ENCODE assay signal across 8 mouse cellular contexts in the genomic region with DNA sequence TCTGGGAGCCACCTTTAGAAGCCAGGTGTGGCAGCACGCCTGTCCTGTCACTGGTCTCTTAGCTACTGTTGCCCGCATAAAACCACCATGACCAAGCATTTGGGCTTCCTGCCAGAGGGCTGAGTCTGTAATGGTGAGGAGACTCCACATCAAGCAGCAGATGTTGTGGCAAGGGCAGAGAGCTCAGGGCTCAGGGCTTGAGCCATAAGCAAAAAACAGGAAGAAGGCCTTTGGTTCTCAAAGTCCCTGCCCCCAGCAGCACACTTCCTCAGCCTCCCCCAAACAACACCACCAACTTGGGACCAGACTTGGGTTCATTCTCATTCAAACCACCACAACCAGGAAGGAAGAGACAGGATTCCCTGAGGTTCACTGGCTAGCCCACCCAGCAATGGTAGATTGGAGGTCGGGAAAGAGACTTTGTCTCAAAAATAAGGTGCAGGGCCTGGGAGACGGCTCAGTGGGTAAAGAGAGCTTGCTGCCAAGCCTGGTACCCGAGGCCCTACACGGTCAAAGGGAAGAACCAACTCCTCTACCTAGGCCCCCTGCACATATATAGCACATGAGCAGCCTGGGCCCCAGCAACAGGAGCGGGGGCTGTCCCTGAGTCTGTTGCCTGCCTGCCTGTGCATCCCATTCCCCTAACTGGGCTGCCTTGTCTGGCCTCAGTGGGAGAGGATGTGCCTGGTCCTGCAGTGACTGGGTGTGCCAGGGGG. TPM values are rescaled to one million over a fixed set of nuclear protein-coding genes. Genes with fewer than 3 reads are reported as not detected.
DNase-seq lines count a peak whose midpoint lies in the region; ATAC-seq lines count a peak whose summit lies in the region.

No protein-coding gene starts in this region.

- DNase-seq in kidney, adult 18-20 months, result peak; percentile 47
- no peak for DNase-seq in kidney, adult 9 months
- DNase-seq in B cell, adult 2 months, result peak; percentile 42 to 43
- DNase-seq in brain, adult 2 months (ENCODE audit: low read depth, low spot score), result peak; percentile 43
- peak; percentile 38 for DNase-seq in liver
- peak; percentile 24 to 52 for DNase-seq in spleen, postnatal 14 days (ENCODE audit: low spot score in 2 of 2)
- no peak for DNase-seq in cerebellum, adult 11-12 months

- H3K4me3 ChIP-seq in hindbrain, embryonic 12.5 days, result no peak overlapping the region

- H3K9ac ChIP-seq in hindbrain, embryonic 12.5 days, result no peak overlapping the region

- no peak overlapping the region for H3K27ac ChIP-seq in hindbrain, embryonic 12.5 days

- peaks cover 6% of the 10 kb centered on the region; the same call in 1 of the 2 replicates for H3K36me3 ChIP-seq in hindbrain, embryonic 12.5 days

- H3K4me2 ChIP-seq in hindbrain, embryonic 12.5 days (replicated peaks), result no peak overlapping the region

- 92% methylated on average over 7 of the region's 7 CpGs for WGBS in hindbrain, embryonic 12.5 days

- H3K4me1 ChIP-seq in hindbrain, embryonic 12.5 days, result no peaks in the 10 kb centered on the region

- H3K9me3 ChIP-seq in hindbrain, embryonic 12.5 days (replicated peaks), result no peaks in the 10 kb centered on the region

- no peak for ATAC-seq in hindbrain, embryonic 12.5 days (ENCODE audit: low FRiP score)

- H3K27me3 ChIP-seq in hindbrain, embryonic 12.5 days, result no peaks in the 10 kb centered on the region

RNA-seq across cellular contexts. Expression of a gene that starts 11.4 kb away (rescaled TPM):
- 14.7 and 14.8 TPM in 2 replicates for polyA plus RNA-seq in hindbrain, embryonic 12.5 days (2016; fragmentation: Nextera tagmentation; extraction: Ambion mirVana)

RNA-seq across cellular contexts. Expression of a gene that starts 12.3 kb away (rescaled TPM):
- polyA plus RNA-seq in hindbrain, embryonic 12.5 days (2016; fragmentation: Nextera tagmentation; extraction: Ambion mirVana), result 121 and 124 TPM in 2 replicates

RNA-seq across cellular contexts. Expression of a gene that starts 35.1 kb away (rescaled TPM):
- 17.7 and 22.0 TPM in 2 replicates for polyA plus RNA-seq in hindbrain, embryonic 12.5 days (2016; fragmentation: Nextera tagmentation; extraction: Ambion mirVana)

Comparison
In these comparisons a context has a peak if more than half of its experiments do, and no peak if none do; other contexts are left out.
1. DNase-seq: peak in kidney, adult 18-20 months (single experiment), B cell, adult 2 months (2 of 2), brain, adult 2 months (single experiment), liver (single experiment) and spleen, postnatal 14 days (2 of 2); none in kidney, adult 9 months (single experiment) and cerebellum, adult 11-12 months (single experiment).